Comparison of ENCODE assay signal across 16 mouse cellular contexts in the genomic region with DNA sequence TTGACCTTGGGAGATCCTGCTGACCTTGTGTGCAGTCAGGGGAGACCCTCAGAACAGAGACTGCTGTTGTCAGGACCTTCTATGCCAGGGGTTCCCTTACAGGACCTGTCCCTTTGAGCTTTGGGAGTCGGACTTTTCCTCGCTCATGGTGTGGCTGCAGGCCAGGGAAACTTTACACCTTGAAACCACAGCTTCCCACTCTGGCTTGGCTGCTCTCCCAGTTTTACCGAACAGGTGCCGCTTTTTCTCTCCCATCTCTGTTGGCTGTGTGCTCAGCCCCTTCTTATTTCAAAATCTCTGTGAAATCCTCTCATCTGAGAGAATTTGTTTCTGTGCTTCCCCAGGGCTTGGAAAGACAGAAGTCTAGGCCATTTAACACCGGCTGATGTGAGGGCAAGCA. TPM values are rescaled to one million over a fixed set of nuclear protein-coding genes. Genes with fewer than 3 reads are reported as not detected.
DNase-seq lines count a peak whose midpoint lies in the region; ATAC-seq and TF ChIP-seq lines count a peak whose summit lies in the region.
"Had no signal": no experiment of that assay in that cellular context is flagged by ENCODE, and none has a peak within 500 bp of the region (broad histone marks: within the 10 kb centered on the region; RNA-seq: fewer than 3 reads in every experiment).

No protein-coding gene starts in this region.

- 54% methylated on average over 5 of the region's 5 CpGs for WGBS in heart, embryonic 14.5 days

- H3K27me3 ChIP-seq in heart, embryonic 14.5 days (ENCODE audit: control insufficient read depth, insufficient read depth, low read length): peaks cover 5% of the 10 kb centered on the region; the same call in 1 of the 2 replicates
- H3K27me3 ChIP-seq: neural tube, embryonic 15.5 days had no signal

- H3K4me1 ChIP-seq in heart, embryonic 14.5 days (ENCODE audit: control insufficient read depth in 2 of 2, insufficient read depth in 2 of 2, low read length in 2 of 2): peaks cover 16 to 43% of the 10 kb centered on the region in 2 experiments

- peak overlapping the region; percentile 16; the same call in 1 of the 2 replicates for H3K9ac ChIP-seq in heart, embryonic 14.5 days (ENCODE audit: low read length)
- H3K9ac ChIP-seq: forebrain, embryonic 13.5 days; liver, embryonic 13.5 days; midbrain, embryonic 13.5 days; neural tube, embryonic 15.5 days had no signal

- no peak for DNase-seq in heart, postnatal 36 days
- DNase-seq in gastrocnemius, adult 2 months: peak; percentile 86
- DNase-seq in kidney, adult 8-10 months: peak; percentile 66 to 69
- DNase-seq in lung, postnatal 25 days (ENCODE audit: low spot score): peak; percentile 48
- no peak for DNase-seq in adipocyte (ENCODE audit: low spot score)
- DNase-seq in urinary bladder, postnatal 25 days (ENCODE audit: low spot score): no peak
- DNase-seq in left cerebral cortex, postnatal 4 days: no peak
- DNase-seq: adrenal gland, adult 8-10 months; cerebellum, adult 11 months; liver, embryonic 13.5 days; right cerebral cortex, postnatal 14 days had no signal

- no peaks in the 10 kb centered on the region for H3K36me3 ChIP-seq in heart, embryonic 14.5 days (ENCODE audit: control insufficient read depth, insufficient read depth, low read length)
- H3K36me3 ChIP-seq: liver, embryonic 13.5 days; midbrain, embryonic 13.5 days; neural tube, embryonic 15.5 days had no signal

- intact Hi-C loops in heart, postnatal 36 days (cut with DNase I): loop anchor here (2.0 to 10.0 kb wide), 2 partner anchors 23 to 221 kb away; no protein-coding TSS in a partner anchor
- intact Hi-C loops in gastrocnemius, adult 2 months (cut with DNase I): loop anchor here (1.0 kb wide), 1 partner anchor 90 kb away; no protein-coding TSS in a partner anchor
- intact Hi-C loops in left cerebral cortex, postnatal 4 days (cut with DNase I): no loop called here

- TF ChIP-seq CTCF in gastrocnemius, adult 2 months (IDR thresholded peaks at IDR 0.05): no peak

- no peak overlapping the region for H3K4me3 ChIP-seq in heart, embryonic 14.5 days (ENCODE audit: control insufficient read depth in 1 of 2, insufficient read depth in 1 of 2, low read depth in 1 of 2, low read length in 2 of 2)
- 0 out of 2 replicates have a peak overlapping the region, but pooled peaks have one; percentile 13 for H3K4me3 ChIP-seq in gastrocnemius, adult 2 months
- H3K4me3 ChIP-seq: forebrain, embryonic 13.5 days; liver, embryonic 13.5 days; midbrain, embryonic 13.5 days; neural tube, embryonic 15.5 days had no signal

- H3K9me3 ChIP-seq in heart, embryonic 14.5 days (ENCODE audit: control insufficient read depth, low read length): no peaks in the 10 kb centered on the region
- H3K9me3 ChIP-seq: forebrain, embryonic 13.5 days; liver, embryonic 13.5 days; midbrain, embryonic 13.5 days; neural tube, embryonic 15.5 days had no signal

- ATAC-seq in heart, embryonic 14.5 days (ENCODE audit: insufficient number of reproducible peaks, insufficient read depth, low FRiP score, low read depth): no peak
- ATAC-seq: intestine, postnatal 0 days; midbrain, embryonic 13.5 days had no signal

- 0 out of 4 replicates have a peak overlapping the region, but pooled peaks have one; percentile 19 to 28 for H3K27ac ChIP-seq in heart, embryonic 14.5 days (replicated peaks in 1 of 2; ENCODE audit: control insufficient read depth in 1 of 2, insufficient read depth in 1 of 2, low read depth in 2 of 2, low read length in 2 of 2)
- H3K27ac ChIP-seq in gastrocnemius, adult 2 months: no peak overlapping the region
- H3K27ac ChIP-seq: forebrain, embryonic 13.5 days; liver, embryonic 13.5 days; midbrain, embryonic 13.5 days; neural tube, embryonic 15.5 days had no signal

- H3K4me2 ChIP-seq in heart, embryonic 14.5 days (ENCODE audit: low read length): no peak overlapping the region
- H3K4me2 ChIP-seq: forebrain, embryonic 13.5 days; liver, embryonic 13.5 days; midbrain, embryonic 13.5 days; neural tube, embryonic 15.5 days had no signal

RNA-seq across cellular contexts. Expression of gene Fam174b, which starts 5.8 kb away (rescaled TPM):
- 45.5 and 51.2 TPM in 2 replicates for polyA plus RNA-seq in heart, embryonic 14.5 days (2014; fragmentation: Nextera tagmentation; extraction: Ambion mirVana)
- 100 to 1,000 TPM; 174 to 183 TPM for total RNA-seq in heart, postnatal 36 days (2021)
- 1 to 10 TPM; 1.2 to 2.8 TPM for total RNA-seq in gastrocnemius, adult 2 months (2021)
- total RNA-seq in left cerebral cortex, postnatal 4 days (2021): 10 to 100 TPM; 42.3 to 44.1 TPM

Comparison
In these comparisons a context has a peak if more than half of its experiments do, and no peak if none do; other contexts are left out.
1. DNase-seq: peak in gastrocnemius, adult 2 months (single experiment), kidney, adult 8-10 months (2 of 2) and lung, postnatal 25 days (single experiment); none in heart, postnatal 36 days (0 of 2), adipocyte (single experiment), urinary bladder, postnatal 25 days (single experiment) and left cerebral cortex, postnatal 4 days (single experiment).
2. RNA of gene Fam174b, which starts 5.8 kb away (total RNA-seq): 174 to 183 TPM in heart, postnatal 36 days and 42.3 to 44.1 TPM in left cerebral cortex, postnatal 4 days; 1.2 to 2.8 TPM in gastrocnemius, adult 2 months; every median in the first group is over 10 times any median in the second.